Mouse (Mus musculus) ES-CJ7 (cell line): ENCODE results near the gene Mapk10.
"Not testable (repeated sequence)": the region's sequence is repeated elsewhere in the genome, so short reads cannot be mapped to it uniquely, and the experiment has no call there.

Source experiments
- DNase-seq: peaks from one replicate; pipeline ENCODE4 v3.0.0; 2011; ENCODE audit warnings: low read depth, low spot score

The Mapk10 gene

GRCm38 (mm10) chr5:102974400-102974799, 236.7 kb downstream of the Mapk10 start:
- DNase-seq = no peak

DNA sequence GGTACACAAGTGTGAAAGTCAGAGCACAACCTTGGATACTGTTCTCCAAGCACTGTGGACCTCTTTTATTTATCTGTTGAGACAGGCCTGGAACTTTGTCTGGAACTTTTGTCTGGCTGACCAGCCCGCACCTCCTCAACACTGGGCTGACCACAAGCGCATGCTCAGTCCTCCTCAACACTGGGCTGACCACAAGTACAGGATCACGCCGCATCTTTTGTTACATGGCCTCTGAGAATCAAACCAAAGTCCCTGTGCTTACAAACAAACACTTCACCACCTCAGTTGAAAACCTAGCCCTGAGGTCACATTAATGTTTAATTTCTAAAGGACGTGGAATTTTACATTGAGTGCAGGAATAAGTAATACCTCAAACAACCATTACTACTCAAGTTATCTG, 246.7 kb downstream of the Mapk10 start:
- no peak for DNase-seq

DNA sequence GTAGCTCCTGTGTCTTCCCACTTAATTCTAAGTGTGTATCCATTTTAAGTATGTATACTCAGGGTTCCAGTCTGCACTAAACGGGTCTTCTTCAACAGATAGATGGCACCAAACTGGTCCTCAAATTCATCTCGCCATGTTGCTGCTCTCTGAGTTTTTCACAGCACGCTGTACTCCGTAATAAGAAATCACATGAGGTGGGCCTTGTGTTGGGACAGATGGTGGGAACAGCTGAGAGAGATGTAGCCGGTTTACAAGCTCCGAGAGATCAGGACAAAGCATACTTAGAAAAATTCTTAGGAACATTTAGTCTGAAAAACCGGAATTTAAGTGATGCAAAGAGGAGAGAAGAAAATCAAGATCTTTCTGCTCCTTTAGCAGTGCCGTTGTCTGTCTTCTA, 257.7 kb downstream of the Mapk10 start:
- DNase-seq = no peak

DNA sequence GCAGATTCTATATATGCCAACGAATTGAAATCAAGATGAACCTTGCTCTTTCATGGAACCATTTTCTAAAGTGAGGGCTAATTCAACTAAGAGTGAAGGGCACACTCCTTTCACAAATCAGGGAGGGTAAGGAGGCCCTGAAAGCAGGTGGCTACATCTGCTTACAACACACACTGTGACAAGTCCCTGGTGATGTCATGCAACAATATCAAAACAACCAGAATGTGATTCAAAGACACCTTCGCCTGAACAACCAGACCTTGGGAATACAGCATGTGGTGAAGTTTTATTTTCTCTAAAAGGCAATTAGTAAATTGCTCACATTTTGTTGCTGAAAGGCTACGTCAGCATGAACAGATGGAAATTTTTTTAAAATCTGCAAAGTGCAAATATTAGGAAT, 258.2 kb downstream of the Mapk10 start:
- no peak for DNase-seq

DNA sequence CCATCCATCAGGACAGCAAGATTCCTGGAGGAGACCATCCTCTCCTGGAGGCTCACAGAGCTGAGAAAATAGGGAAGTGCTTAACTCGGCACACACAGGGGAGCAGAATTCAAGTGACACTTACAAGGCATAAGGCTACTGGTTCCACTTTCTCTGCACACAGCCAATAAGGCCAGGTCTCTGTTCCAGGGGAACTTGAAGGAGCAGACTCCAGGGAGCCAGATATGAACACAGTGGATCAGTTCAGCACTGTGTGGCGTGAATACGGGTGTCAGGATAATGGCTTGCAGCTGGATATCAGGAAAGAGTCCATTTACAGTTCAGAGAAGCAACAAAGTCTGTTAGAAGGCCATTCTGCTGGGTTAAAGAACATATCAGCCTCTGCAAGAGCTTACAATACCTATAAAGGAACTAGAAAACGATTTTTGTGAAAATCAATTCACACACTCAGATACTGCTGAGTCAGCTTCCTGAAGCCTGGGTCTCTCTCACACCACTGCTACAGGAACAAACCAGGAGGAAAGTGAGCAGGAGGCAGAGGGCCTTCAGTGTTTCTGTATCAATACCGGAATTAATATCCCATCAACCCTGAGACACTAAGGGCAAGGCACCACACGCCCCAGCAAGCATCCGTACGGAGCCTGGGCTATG, 263.9 kb downstream of the Mapk10 start:
- no peak for DNase-seq

GRCm38 (mm10) chr5:102946625-102947024, 264.5 kb downstream of the Mapk10 start:
- DNase-seq = no peak

GRCm38 (mm10) chr5:102943864-102944630, 267.1 kb downstream of the Mapk10 start:
- DNase-seq = not testable (repeated sequence)

DNA sequence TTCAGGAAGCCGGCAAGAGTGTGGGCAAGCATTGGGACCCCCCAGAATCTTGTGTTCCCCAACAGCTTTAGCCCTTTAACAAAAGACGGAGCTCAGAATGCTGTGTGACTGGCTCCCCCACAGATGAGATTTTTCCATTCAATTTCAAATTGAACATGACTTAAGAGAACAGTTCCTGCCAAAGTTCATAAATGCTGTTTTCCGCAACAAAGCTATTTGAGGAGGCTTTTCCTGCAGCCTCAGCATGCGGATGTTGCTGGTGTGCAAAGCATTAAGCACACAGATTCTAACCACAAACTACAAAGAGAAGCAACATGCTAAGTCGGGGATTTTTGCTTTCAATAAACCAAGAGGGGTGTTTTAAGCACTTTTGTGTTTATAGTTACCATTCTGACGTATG, 281.0 kb downstream of the Mapk10 start:
- no peak for DNase-seq

DNA sequence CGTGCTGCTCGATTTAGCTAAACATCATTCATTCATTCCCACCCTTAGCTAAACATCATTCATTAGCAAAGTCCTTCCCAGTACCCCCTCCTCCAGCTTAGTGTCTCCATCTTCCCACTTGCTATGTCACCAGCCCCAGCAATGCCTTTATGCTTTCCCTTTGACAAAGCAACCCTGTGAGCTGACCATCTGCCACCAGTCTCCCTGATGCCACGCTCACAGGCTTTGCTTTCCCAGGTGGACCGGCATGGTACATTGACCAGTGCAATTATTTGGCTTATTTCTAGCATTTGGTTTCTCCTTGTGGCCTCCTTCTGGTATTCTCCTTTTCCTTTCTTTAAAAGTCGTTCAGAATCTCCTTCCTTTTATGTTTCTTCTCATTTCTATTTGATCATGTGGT, 284.3 kb downstream of the Mapk10 start:
- no peak for DNase-seq

- DNase-seq = no peak
Measured at GRCm38 (mm10) chr5:102920199-102920598, 290.9 kb downstream of the Mapk10 start.

GRCm38 (mm10) chr5:102905441-102906211, 305.5 kb downstream of the Mapk10 start:
- DNase-seq = peak; percentile 80

DNA sequence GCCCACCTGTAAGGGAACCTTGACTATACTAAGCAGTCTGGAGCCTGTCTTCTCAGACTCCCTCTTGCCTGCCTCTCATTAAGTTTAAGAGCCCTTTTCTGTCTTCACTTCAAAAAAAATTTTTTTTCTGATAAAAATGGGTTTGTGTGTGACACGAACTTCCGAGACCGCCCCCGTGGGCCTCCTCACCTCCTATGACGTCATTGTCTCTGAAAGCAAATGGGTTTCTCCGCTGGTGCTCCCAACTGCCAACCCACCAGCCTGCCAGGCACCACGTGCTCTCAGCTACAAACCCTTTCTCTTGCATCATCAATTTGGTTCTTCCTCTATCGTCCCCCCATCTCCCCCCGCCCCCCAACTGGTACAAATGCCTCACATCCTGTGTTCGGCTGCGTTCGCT, 307.1 kb downstream of the Mapk10 start:
- no peak for DNase-seq

- no peak for DNase-seq
Measured at GRCm38 (mm10) chr5:102903487-102903886, 307.6 kb downstream of the Mapk10 start.

- DNase-seq = no peak
Measured at GRCm38 (mm10) chr5:102901176-102901575, 310.0 kb downstream of the Mapk10 start.

- no peak for DNase-seq
Measured at GRCm38 (mm10) chr5:102899680-102900215, 311.4 kb downstream of the Mapk10 start.

DNA sequence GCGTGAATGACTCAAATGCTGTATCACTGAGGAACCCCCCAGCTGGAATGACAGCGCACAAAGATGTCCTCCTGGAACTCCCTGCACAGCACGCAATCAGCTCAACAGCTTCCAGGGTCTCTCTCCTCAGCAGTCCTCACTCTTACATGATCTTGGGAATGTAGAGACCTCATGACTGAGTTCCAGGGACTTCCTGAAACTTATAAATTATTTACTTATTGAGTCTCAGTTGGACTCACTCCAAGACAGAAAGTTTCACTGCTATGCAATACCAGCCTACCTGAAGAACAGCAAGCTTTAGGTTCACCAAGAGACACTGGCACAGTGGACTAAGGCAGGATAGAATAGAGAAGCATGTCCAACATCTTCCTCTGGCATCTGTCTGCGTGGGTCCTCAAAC, 312.8 kb downstream of the Mapk10 start:
- no peak for DNase-seq

DNA sequence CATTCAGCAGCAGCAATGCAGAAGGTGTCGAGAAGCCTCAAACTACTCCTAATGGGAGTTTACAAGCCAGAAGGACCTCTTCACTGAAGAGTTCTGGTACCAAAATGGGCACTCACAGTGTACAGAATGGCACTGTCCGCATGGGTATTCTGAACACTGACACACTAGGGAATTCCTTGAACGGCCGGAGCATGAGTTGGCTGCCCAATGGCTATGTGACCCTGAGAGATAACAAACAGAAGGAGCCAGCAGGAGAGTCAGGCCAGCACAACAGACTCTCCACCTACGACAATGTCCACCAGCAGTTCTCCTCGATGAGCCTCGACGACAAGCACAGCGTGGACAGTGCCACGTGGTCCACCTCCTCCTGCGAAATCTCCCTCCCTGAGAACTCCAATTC, 318.9 kb downstream of the Mapk10 start:
- DNase-seq = no peak

DNA sequence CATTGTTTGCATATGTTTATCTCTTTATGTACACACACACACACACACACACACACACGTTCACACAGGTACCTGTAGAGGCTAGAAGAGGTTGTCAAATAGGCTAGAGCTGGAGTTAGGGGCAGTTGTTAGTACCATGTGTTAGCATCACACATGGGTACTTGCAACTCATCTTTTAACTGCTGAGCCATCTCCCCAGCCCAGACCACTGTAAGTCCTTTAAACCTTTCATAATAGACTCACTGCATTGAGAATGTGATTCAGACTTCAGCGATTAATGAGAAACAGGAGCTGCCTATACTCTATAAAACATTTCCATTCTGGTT, 322.0 kb downstream of the Mapk10 start:
- DNase-seq = no peak

DNA sequence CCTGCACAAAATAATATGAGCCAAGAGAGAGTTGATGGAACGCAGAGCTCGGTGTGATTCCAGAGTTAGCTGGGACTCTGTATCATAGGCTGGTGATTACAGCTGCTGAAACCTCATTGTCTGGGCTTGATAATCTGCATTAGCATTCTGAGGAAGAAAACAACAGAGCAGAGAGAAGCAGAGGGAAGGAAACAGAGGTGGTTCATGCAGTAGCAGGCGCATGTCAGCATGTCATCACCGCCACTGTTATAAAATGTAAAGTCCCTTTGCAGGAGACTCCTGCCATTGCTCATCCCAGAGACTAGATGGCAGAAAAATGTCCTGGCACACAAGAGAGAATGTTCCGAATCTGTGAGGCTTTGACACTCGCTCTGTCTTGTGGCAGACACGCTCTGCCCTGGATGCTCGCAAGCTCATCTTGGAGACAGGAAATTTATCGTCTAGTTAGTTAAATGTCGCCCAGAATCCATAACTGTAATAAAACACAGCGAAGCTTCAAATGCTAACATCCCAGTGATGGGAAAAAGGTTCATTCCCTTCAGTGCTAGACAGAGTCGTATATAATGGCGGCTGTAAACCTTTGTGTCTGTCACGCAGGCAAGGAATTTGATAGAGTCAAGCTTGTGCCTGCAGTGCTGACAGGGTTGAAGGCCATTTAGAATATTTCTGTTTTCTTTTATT, 322.5 kb downstream of the Mapk10 start:
- DNase-seq = no peak

DNA sequence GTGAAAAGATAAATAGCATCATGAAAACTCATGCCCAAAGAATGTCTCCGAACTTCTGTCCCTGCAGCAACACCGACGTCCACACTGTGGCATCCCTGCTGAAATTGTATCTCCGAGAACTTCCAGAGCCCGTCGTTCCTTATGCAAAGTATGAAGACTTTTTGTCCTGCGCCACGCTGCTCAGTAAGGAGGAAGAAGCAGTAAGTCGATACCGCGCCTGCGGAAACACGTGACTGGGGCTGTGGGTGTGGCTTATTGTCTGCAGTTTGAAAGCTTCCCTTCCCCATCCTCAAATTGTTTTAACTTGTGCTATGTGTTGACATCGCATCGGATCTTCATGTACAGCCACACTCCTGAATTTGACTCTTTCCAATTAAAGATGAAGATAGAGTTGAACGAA, 335.5 kb downstream of the Mapk10 start:
- peak; percentile 36 for DNase-seq

DNA sequence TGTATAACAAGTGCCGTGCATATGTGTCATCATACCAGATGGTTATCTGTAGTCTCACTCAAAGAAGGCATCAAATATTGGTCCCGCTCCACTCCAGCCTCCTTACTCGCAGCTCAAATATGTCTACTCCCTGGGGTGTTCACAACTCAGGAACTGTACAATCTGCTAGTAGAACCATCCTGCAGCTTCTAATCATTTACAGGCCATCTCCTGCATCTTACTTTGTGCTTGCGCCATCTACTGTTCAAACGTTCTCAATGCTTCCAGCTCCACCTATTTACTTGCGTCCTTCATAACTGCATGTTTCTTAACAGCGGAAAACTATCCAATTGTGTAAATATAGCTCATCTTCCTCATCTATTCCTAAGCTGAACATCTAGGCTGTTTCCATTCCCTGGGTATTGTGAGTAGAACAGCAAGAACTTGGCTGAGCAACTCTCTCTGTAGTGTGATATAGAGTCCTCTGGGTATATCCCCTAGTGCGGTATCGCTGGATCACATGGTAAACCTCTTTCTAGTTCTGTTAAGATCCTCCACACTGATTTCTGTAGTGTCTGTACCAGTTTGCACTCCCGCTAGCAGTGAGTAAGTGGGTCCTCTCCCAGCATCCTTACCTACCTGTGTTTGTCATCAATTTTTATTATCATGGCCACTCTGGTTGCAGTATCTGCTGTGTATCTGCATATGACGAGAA, 336.4 kb downstream of the Mapk10 start:
- DNase-seq = peak; percentile 65
